Mouse (Mus musculus): Measurements from ENCODE around the gene Rassf1. TPM values are rescaled to one million over a fixed set of nuclear protein-coding genes. Genes with fewer than 3 reads are reported as not detected.

Gene Rassf1
- polyA plus RNA-seq, 1 experiment from 2014 or later: 54.1 TPM

DNA sequence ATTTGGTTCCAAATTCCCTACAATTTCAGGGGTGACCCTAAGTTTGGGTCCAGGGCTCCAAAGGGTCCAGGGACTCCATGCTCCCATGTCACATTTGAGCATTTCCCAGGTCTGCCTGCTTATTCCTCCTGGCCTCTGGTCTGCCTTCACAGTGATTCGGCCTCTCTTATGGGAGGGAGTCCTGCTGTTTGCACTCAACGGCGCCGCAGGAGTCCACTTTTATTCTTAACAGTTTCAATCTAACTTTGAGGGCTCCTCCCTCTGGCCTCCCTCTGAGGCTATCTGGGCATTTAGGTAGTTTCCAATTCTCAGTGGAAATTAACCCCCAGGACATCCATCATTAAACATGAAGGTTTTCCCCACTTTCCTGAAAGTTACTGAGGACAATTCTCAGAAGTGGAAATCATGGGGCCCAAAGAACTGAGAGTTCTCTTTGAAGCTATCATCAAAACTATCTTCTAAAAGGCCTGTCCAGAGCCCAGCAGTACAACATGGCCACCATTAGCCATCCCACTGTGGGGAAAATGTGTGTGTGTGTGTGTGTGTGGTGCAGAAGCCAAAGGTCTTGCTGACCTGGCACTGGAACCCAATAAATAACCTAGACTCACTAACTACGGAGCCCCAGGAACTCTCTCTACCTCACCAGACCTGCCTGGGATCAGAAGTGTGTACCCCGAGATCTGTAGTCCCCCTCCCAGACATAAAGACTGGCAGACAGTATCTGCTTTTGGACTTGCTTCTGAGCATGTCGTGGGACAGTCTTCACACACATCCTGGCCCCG lies 43.1 kb downstream of the Rassf1 start:
- no peaks in the 10 kb centered on the region for H3K9me3 ChIP-seq (ENCODE audit: control insufficient read depth, low read depth, low read length)
- H3K4me2 ChIP-seq (replicated peaks; ENCODE audit: low read depth, low read length): no peak overlapping the region
- peaks cover 42% of the 10 kb centered on the region for H3K36me3 ChIP-seq (ENCODE audit: control insufficient read depth, insufficient read depth, low read length)
- no peak overlapping the region for H3K9ac ChIP-seq (replicated peaks; ENCODE audit: low read depth, low read length)
- no peak for ATAC-seq (ENCODE audit: insufficient number of reproducible peaks, insufficient read depth, low FRiP score, low read depth)
- no peak overlapping the region for H3K4me3 ChIP-seq (ENCODE audit: low read depth, low read length)
- H3K27me3 ChIP-seq (ENCODE audit: control insufficient read depth, insufficient read depth, low read length): no peaks in the 10 kb centered on the region
- WGBS: 75% methylated on average over 8 of the region's 8 CpGs
- no peak overlapping the region for H3K27ac ChIP-seq (ENCODE audit: low read length)
- H3K4me1 ChIP-seq (ENCODE audit: control insufficient read depth, insufficient read depth, low read length): no peaks in the 10 kb centered on the region

- WGBS: 89% methylated on average over 11 of the region's 11 CpGs
- Histone ChIP-seq H3K9ac (replicated peaks; ENCODE audit: low read depth, low read length) (no peak overlapping the region), H3K27me3 (ENCODE audit: control insufficient read depth, insufficient read depth, low read length) (no peaks in the 10 kb centered on the region), H3K9me3 (ENCODE audit: control insufficient read depth, low read depth, low read length) (no peaks in the 10 kb centered on the region), H3K4me3 (ENCODE audit: low read depth, low read length) (no peak overlapping the region), H3K4me1 (ENCODE audit: control insufficient read depth, insufficient read depth, low read length) (no peaks in the 10 kb centered on the region), H3K4me2 (replicated peaks; ENCODE audit: low read depth, low read length) (no peak overlapping the region), H3K27ac (ENCODE audit: low read length) (no peak overlapping the region), H3K36me3 (ENCODE audit: control insufficient read depth, insufficient read depth, low read length) (peaks cover 19% of the 10 kb centered on the region)
- ATAC-seq (ENCODE audit: insufficient number of reproducible peaks, insufficient read depth, low FRiP score, low read depth): no peak
These were observed 45.5 kb downstream of the Rassf1 start for GRCm38 (mm10) chr9:107596619-107597569.

DNA sequence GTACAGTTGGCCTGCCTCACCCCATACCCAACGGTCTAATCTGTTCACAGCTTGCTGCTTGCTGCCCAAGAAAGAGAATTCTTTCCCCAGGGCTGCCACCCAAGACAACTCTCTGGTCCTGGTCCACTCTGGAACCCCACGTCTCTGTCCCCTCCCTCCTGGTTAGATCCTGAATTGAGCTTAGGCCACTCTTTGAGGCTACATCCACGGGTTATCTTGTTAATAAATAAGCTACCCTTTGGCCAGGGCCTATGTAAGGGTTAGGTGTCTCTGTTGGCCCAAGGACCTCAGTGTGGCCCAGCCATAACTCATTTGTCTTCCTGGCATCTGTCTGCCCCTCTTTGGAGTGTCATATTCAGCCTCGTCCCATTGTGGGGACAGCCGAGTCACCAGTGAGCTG lies 47.0 kb downstream of the Rassf1 start:
- WGBS: 69% methylated on average over 5 of the region's 5 CpGs
- H3K27ac ChIP-seq (ENCODE audit: low read length): no peak overlapping the region
- no peaks in the 10 kb centered on the region for H3K9me3 ChIP-seq (ENCODE audit: control insufficient read depth, low read depth, low read length)
- no peak overlapping the region for H3K4me3 ChIP-seq (ENCODE audit: low read depth, low read length)
- no peak overlapping the region for H3K4me2 ChIP-seq (replicated peaks; ENCODE audit: low read depth, low read length)
- peaks cover 7% of the 10 kb centered on the region; the same call in 1 of the 2 replicates for H3K36me3 ChIP-seq (ENCODE audit: control insufficient read depth, insufficient read depth, low read length)
- H3K9ac ChIP-seq (replicated peaks; ENCODE audit: low read depth, low read length): no peak overlapping the region
- H3K4me1 ChIP-seq (ENCODE audit: control insufficient read depth, insufficient read depth, low read length): no peaks in the 10 kb centered on the region
- no peaks in the 10 kb centered on the region for H3K27me3 ChIP-seq (ENCODE audit: control insufficient read depth, insufficient read depth, low read length)
- ATAC-seq (ENCODE audit: insufficient number of reproducible peaks, insufficient read depth, low FRiP score, low read depth): no peak

- no peaks in the 10 kb centered on the region for H3K27me3 ChIP-seq (ENCODE audit: control insufficient read depth, insufficient read depth, low read length)
- no peak overlapping the region for H3K27ac ChIP-seq (ENCODE audit: low read length)
- H3K4me1 ChIP-seq (ENCODE audit: control insufficient read depth, insufficient read depth, low read length): 0 out of 2 replicates have a peak, but pooled peaks cover 5% of the 10 kb centered on the region
- no peak overlapping the region for H3K9ac ChIP-seq (replicated peaks; ENCODE audit: low read depth, low read length)
- 86% methylated on average over 9 of the region's 9 CpGs for WGBS
- H3K36me3 ChIP-seq (ENCODE audit: control insufficient read depth, insufficient read depth, low read length): 0 out of 2 replicates have a peak, but pooled peaks cover 3% of the 10 kb centered on the region
- no peaks in the 10 kb centered on the region for H3K9me3 ChIP-seq (ENCODE audit: control insufficient read depth, low read depth, low read length)
- no peak overlapping the region for H3K4me3 ChIP-seq (ENCODE audit: low read depth, low read length)
- H3K4me2 ChIP-seq (replicated peaks; ENCODE audit: low read depth, low read length): no peak overlapping the region
- no peak for ATAC-seq (ENCODE audit: insufficient number of reproducible peaks, insufficient read depth, low FRiP score, low read depth)
These were observed 48.1 kb downstream of the Rassf1 start for GRCm38 (mm10) chr9:107599433-107599832.

DNA sequence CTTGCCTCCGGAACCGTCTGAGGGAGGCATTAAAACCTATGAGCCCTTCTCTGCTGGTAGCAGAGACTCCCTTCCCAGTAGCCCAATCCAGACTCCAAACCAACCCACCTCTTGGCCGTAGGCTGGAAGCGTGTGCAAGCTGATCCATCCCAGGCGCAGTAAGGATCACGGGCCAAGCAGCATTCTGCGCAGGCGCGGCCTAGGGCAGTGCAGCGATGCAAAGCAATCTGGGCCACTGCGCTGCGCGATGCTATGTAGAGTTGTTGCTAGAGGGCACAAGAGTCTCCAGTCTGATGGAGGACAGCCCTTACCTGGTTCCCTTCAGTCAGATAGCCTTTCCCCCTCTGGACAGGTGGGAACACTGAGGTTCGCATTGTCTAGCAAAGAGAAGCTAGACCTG lies 48.5 kb downstream of the Rassf1 start:
- no peak for ATAC-seq (ENCODE audit: insufficient number of reproducible peaks, insufficient read depth, low FRiP score, low read depth)
- 65% methylated on average over 14 of the region's 14 CpGs for WGBS
- Histone ChIP-seq H3K36me3 (ENCODE audit: control insufficient read depth, insufficient read depth, low read length) (0 out of 2 replicates have a peak, but pooled peaks cover 3% of the 10 kb centered on the region), H3K9me3 (ENCODE audit: control insufficient read depth, low read depth, low read length) (no peaks in the 10 kb centered on the region), H3K4me1 (ENCODE audit: control insufficient read depth, insufficient read depth, low read length) (0 out of 2 replicates have a peak, but pooled peaks cover 8% of the 10 kb centered on the region), H3K4me3 (ENCODE audit: low read depth, low read length) (no peak overlapping the region), H3K27me3 (ENCODE audit: control insufficient read depth, insufficient read depth, low read length) (no peaks in the 10 kb centered on the region), H3K27ac (ENCODE audit: low read length) (no peak overlapping the region), H3K4me2 (replicated peaks; ENCODE audit: low read depth, low read length) (no peak overlapping the region), H3K9ac (replicated peaks; ENCODE audit: low read depth, low read length) (no peak overlapping the region)

DNA sequence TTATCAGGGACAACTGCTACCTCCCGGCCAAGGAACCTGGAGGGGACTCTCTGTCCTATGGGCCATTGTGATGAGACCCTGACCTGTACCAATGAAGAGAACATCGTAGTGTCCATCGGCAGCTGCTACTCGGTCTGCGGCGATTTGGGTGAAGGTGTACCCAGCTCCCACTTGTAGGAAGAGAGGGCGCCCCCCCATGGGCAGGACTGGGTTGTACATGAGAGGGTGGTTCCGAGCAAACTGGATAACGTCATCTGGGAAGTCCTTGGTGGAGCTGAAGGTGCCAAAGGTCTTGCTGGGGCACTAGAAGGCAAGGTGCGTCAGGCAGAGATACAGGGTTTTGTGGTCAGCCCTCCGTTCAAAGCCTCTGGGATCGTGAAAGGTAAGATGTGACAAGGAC lies 49.4 kb downstream of the Rassf1 start:
- H3K27ac ChIP-seq (ENCODE audit: low read length): no peak overlapping the region
- H3K9me3 ChIP-seq (ENCODE audit: control insufficient read depth, low read depth, low read length): no peaks in the 10 kb centered on the region
- H3K9ac ChIP-seq (replicated peaks; ENCODE audit: low read depth, low read length): no peak overlapping the region
- no peaks in the 10 kb centered on the region for H3K27me3 ChIP-seq (ENCODE audit: control insufficient read depth, insufficient read depth, low read length)
- no peak overlapping the region for H3K4me2 ChIP-seq (replicated peaks; ENCODE audit: low read depth, low read length)
- H3K4me1 ChIP-seq (ENCODE audit: control insufficient read depth, insufficient read depth, low read length): 0 out of 2 replicates have a peak, but pooled peaks cover 8% of the 10 kb centered on the region
- WGBS: 77% methylated on average over 12 of the region's 12 CpGs
- 0 out of 2 replicates have a peak, but pooled peaks cover 3% of the 10 kb centered on the region for H3K36me3 ChIP-seq (ENCODE audit: control insufficient read depth, insufficient read depth, low read length)
- H3K4me3 ChIP-seq (ENCODE audit: low read depth, low read length): no peak overlapping the region
- no peak for ATAC-seq (ENCODE audit: insufficient number of reproducible peaks, insufficient read depth, low FRiP score, low read depth)

- no peak overlapping the region for H3K9ac ChIP-seq (replicated peaks; ENCODE audit: low read depth, low read length)
- H3K4me2 ChIP-seq (replicated peaks; ENCODE audit: low read depth, low read length): no peak overlapping the region
- 85% methylated on average over 11 of the region's 11 CpGs for WGBS
- H3K9me3 ChIP-seq (ENCODE audit: control insufficient read depth, low read depth, low read length): no peaks in the 10 kb centered on the region
- H3K4me1 ChIP-seq (ENCODE audit: control insufficient read depth, insufficient read depth, low read length): peaks cover 9% of the 10 kb centered on the region; the same call in 1 of the 2 replicates
- no peaks in the 10 kb centered on the region for H3K27me3 ChIP-seq (ENCODE audit: control insufficient read depth, insufficient read depth, low read length)
- H3K27ac ChIP-seq (ENCODE audit: low read length): no peak overlapping the region
- H3K4me3 ChIP-seq (ENCODE audit: low read depth, low read length): no peak overlapping the region
- ATAC-seq (ENCODE audit: insufficient number of reproducible peaks, insufficient read depth, low FRiP score, low read depth): no peak
- H3K36me3 ChIP-seq (ENCODE audit: control insufficient read depth, insufficient read depth, low read length): no peaks in the 10 kb centered on the region
These were observed 49.9 kb downstream of the Rassf1 start for GRCm38 (mm10) chr9:107601275-107601674.

DNA sequence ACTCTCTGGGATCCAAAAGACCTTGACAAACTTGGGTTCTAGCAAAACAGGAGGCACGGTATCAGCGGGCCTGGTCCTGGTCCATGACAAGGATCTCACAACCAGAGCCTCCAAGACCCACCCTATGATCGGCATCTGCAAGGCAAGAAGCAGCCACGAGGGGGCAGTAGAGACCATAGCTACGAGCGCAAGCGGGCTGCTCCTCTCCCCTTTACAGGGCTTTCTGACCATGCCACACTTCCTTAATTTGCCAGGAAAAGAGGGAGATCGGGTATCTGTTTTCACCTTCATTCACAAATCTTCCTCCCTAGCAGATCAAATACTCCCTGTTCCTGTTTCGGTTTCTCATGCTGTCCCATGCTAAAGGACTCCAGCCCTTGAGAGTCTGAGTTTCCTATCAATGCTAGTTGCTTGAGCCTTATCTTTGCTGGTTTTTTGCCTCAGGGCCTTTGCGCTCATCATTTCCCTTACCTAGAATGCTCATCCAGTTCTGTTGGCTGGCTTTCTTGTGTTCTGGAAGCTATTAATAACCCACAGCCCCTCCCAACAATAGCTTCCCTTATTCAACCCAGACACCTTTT lies 50.8 kb downstream of the Rassf1 start:
- H3K9ac ChIP-seq (replicated peaks; ENCODE audit: low read depth, low read length): no peak overlapping the region; the same call in 1 of the 2 replicates
- H3K4me3 ChIP-seq (ENCODE audit: low read depth, low read length): no peak overlapping the region
- no peaks in the 10 kb centered on the region for H3K36me3 ChIP-seq (ENCODE audit: control insufficient read depth, insufficient read depth, low read length)
- peaks cover 17% of the 10 kb centered on the region; the same call in 1 of the 2 replicates for H3K4me1 ChIP-seq (ENCODE audit: control insufficient read depth, insufficient read depth, low read length)
- H3K27me3 ChIP-seq (ENCODE audit: control insufficient read depth, insufficient read depth, low read length): no peaks in the 10 kb centered on the region
- WGBS: 11% methylated on average over 10 of the region's 10 CpGs
- H3K27ac ChIP-seq (ENCODE audit: low read length): no peak overlapping the region
- no peak for ATAC-seq (ENCODE audit: insufficient number of reproducible peaks, insufficient read depth, low FRiP score, low read depth)
- H3K9me3 ChIP-seq (ENCODE audit: control insufficient read depth, low read depth, low read length): no peaks in the 10 kb centered on the region
- no peak overlapping the region for H3K4me2 ChIP-seq (replicated peaks; ENCODE audit: low read depth, low read length)

Data from stomach, embryonic 14.5 days (tissue).